Mouse (Mus musculus) urinary bladder, postnatal 14 days (tissue): ENCODE results near the gene Klk6.

Experiments
- DNase-seq: peaks from one replicate; pipeline ENCODE4 v3.0.0; 2021; ENCODE audit warnings: low spot score

Klk6 gene

DNA sequence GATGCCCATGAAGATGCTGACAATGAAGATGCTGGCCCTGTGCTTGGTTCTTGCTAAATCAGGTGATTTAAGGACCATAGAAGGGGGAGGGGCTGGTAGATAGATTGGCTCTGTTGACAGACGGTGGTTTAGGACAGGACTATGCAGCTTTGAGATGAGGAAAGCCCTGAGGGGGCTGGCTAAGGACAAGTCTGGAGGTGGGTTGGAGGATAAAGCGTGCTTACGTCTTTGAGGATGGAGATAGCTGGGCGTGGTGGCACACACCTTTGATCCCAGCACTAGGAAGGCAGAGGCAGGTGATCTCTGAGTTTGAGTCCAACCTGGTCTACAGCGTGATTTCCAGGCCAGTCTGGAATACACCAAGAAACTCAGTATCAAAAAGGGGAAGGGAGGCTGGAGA lies 1.8 kb downstream of the Klk6 start:
- DNase-seq, result no peak

DNA sequence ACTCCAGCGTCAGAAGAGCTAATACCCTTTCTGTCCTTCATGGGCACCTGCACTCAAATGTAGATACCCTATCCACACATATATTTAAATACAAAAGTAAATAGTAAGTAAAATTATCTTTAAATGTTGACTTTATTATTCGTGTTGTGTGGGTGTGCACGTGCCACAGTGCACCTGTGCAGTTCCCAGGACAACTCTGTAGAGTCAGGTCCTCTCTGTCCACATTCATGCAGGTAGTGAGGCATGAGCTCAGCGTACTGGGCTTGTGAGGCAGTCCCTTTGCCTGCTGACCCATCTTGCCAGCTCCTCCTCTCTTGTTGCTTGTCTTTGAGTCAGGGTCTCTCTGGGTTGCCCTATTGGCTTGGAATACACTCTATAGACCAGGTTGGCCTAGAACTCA lies 3.4 kb downstream of the Klk6 start:
- DNase-seq, result no peak

GRCm38 (mm10) chr7:43829006-43829405 lies 4.7 kb downstream of the Klk6 start:
- DNase-seq, result no peak

- no peak for DNase-seq
Measured at GRCm38 (mm10) chr7:43841701-43842100, 17.4 kb downstream of the Klk6 start, which contains the start of gene Klk5. Gene Klk5, plus strand, starts transcription at chr7:43841971.

- no peak for DNase-seq
Measured at GRCm38 (mm10) chr7:43843801-43844200, 19.5 kb downstream of the Klk6 start.

GRCm38 (mm10) chr7:43851616-43852015 lies 27.3 kb downstream of the Klk6 start:
- DNase-seq, result no peak

DNA sequence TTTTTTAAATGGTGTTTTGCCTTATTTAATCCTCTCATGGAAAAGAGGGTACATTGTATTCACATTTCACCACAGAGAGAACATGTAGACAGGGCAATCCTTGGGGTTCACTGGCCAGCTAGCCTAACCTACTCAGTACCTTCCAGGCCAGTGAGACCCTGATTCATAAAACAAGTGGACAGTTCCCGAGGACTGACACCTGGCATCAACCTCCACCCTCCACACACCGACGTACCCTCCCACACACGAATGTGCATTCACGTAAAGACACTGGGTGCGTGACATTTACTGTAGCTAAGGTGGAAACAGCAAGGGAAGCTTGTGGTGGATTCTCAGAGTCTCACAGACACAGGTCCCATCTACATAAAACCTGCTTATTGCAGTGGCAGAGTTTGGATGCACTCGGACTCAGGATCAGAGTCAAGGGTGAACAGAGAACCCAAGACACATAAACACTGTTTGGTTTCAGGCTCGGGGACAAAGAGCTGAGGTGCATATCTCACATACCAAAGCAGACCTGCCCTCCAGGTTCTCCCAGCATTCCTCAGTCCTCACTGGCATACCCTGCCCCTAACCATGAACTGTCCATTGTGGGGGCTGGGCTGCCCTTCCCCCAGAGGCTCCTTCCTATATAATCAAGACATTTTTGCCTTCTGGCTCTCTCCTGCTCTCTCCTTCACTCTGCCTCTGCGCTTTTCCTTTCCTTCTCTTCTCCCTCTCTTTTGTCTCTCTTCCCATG lies 30.5 kb downstream of the Klk6 start:
- DNase-seq, result peak; percentile 16

GRCm38 (mm10) chr7:43855709-43856108 lies 31.4 kb downstream of the Klk6 start:
- no peak for DNase-seq

- no peak for DNase-seq
Measured at GRCm38 (mm10) chr7:43856307-43856706, 32.0 kb downstream of the Klk6 start.

- no peak for DNase-seq
Measured at GRCm38 (mm10) chr7:43857501-43857900, 33.2 kb downstream of the Klk6 start.

DNA sequence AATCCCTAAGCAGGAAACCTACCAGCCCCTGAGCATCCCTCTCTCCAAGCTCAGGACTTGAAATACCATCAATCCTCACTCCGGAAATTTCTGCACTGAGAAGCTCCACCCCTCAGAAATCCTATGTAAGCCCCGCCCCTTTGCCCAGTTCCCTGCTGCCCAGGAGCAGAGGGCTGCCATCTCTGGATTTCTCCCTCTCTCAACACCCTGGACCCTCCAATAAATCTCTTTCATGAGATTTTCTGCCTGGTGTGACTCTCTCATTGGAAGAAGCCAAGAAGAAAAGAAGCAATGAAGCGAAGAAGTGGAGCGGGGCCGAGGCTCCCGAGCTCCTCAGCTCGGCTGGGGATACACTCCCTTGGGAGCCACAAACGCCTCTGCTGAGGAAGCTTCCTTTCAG lies 36.1 kb downstream of the Klk6 start:
- DNase-seq, result no peak

- peak; percentile 78 for DNase-seq
Measured at GRCm38 (mm10) chr7:43873237-43873636, 48.9 kb downstream of the Klk6 start.

DNA sequence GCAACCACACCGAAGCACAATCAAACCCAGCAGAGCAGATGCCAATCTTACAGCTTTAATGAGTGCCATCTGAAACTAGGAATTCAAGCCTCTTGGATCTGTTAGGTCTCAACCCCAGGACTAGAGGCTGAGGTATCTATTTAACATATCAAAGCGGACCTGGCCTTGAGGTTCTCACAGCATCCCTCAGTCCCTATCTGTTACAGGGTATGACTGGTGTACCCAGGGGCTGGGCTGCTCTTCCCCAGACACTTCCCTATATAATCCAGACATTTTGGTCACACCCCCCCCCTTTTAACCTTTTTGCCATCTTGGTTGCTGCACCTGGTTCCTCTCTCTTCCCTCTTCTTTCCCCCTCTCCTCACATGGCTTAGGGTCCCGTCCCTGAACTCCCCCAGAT lies 49.4 kb downstream of the Klk6 start:
- DNase-seq, result no peak

GRCm38 (mm10) chr7:43874868-43875375 lies 50.6 kb downstream of the Klk6 start:
- DNase-seq, result no peak

- DNase-seq, result peak; percentile 75
Measured at GRCm38 (mm10) chr7:43876444-43876843, 52.1 kb downstream of the Klk6 start.

- DNase-seq, result no peak
Measured at GRCm38 (mm10) chr7:43878281-43878680, 54.0 kb downstream of the Klk6 start.

GRCm38 (mm10) chr7:43880912-43881311 lies 56.6 kb downstream of the Klk6 start, which contains the start of gene Klk4:
Gene Klk4, plus strand, starts transcription at chr7:43881160.
- no peak for DNase-seq
